Mouse (Mus musculus) myocyte (in vitro differentiated cells): ENCODE measurements around the gene Osbpl3. TPM values are rescaled to one million over a fixed set of nuclear protein-coding genes. Genes with fewer than 3 reads are reported as not detected.

ENCODE experiments used
- H3K27me3 ChIP-seq: one replicate; pipeline ENCODE4 v1.6.1; 2011; ENCODE audit not compliant: control insufficient read depth, insufficient read depth, insufficient read length
- H3K36me3 ChIP-seq: one replicate; pipeline ENCODE4 v1.6.1; 2011; ENCODE audit not compliant: control insufficient read depth, insufficient read depth
- H3K4me2 ChIP-seq: one replicate; pipeline ENCODE4 v1.6.1; 2011; ENCODE audit warnings: low read depth, control low read depth
- H3K4me3 ChIP-seq: one replicate; pipeline ENCODE4 v1.5.1; 2011; ENCODE audit warnings: mild to moderate bottlenecking, control low read depth, moderate library complexity
- H3K79me2 ChIP-seq: one replicate; pipeline ENCODE4 v1.6.1; 2011; ENCODE audit not compliant: control insufficient read depth, insufficient read depth
- H3ac ChIP-seq: one replicate; pipeline ENCODE4 v1.6.1; 2011; ENCODE audit not compliant: control insufficient read depth, insufficient read length
- CEBPB ChIP-seq: IDR thresholded peaks from 2 replicates; pipeline ENCODE4 v1.6.1; 2011; ENCODE audit warnings: mild to moderate bottlenecking, moderate library complexity; ENCODE audit not compliant: poor library complexity, insufficient read depth, severe bottlenecking
- E2F4 ChIP-seq: IDR thresholded peaks from one replicate; pipeline ENCODE4 v1.6.1; 2011; ENCODE audit warnings: mild to moderate bottlenecking, control low read depth, moderate library complexity; ENCODE audit not compliant: insufficient read depth
- MAX ChIP-seq: IDR thresholded peaks from one replicate; pipeline ENCODE4 v1.6.1; 2011; ENCODE audit warnings: low read depth, mild to moderate bottlenecking, control low read depth
- MYOD1 ChIP-seq, 3 experiments: IDR thresholded peaks; one replicate each; pipeline ENCODE4 v1.6.1; 2011; ENCODE audit warnings: control low read depth in 2 of 3, low read depth in 2 of 3, mild to moderate bottlenecking in 2 of 3, moderate library complexity in 1 of 3; ENCODE audit not compliant: insufficient read length in 2 of 3, control insufficient read depth in 1 of 3
- MYOG ChIP-seq, 3 experiments: IDR thresholded peaks; one replicate each; pipeline ENCODE4 v1.6.1; 2011; ENCODE audit warnings: control low read depth in 2 of 3, low read depth in 2 of 3, mild to moderate bottlenecking in 2 of 3; ENCODE audit not compliant: insufficient read length in 2 of 3, control insufficient read depth in 1 of 3, insufficient read depth in 1 of 3
- POLR2A ChIP-seq: IDR thresholded peaks from one replicate; pipeline ENCODE4 v1.6.1; 2011; ENCODE audit warnings: low read depth, mild to moderate bottlenecking, control low read depth, moderate library complexity; ENCODE audit not compliant: insufficient read length
- POLR2AphosphoS2 ChIP-seq: IDR thresholded peaks from one replicate; pipeline ENCODE4 v1.6.1; 2011; ENCODE audit warnings: low read depth, control low read depth; ENCODE audit not compliant: insufficient read length
- REST ChIP-seq: IDR thresholded peaks from one replicate; pipeline ENCODE4 v1.6.1; 2011; ENCODE audit warnings: mild to moderate bottlenecking, control low read depth, moderate library complexity; ENCODE audit not compliant: insufficient read depth, insufficient read length
- SRF ChIP-seq: IDR thresholded peaks from one replicate; pipeline ENCODE4 v1.6.1; 2011; ENCODE audit warnings: low read depth; ENCODE audit not compliant: control insufficient read depth, insufficient read length
- TCF12 ChIP-seq: IDR thresholded peaks from one replicate; pipeline ENCODE4 v1.6.1; 2011; ENCODE audit warnings: mild to moderate bottlenecking, control low read depth; ENCODE audit not compliant: poor library complexity, insufficient read depth, severe bottlenecking
- TCF3 ChIP-seq: IDR thresholded peaks from one replicate; pipeline ENCODE4 v1.6.1; 2011; ENCODE audit warnings: low read depth, control low read depth; ENCODE audit not compliant: insufficient read length
- USF1 ChIP-seq: IDR thresholded peaks from one replicate; pipeline ENCODE4 v1.6.1; 2011; ENCODE audit warnings: low read depth, mild to moderate bottlenecking, control low read depth, moderate library complexity
- polyA plus RNA-seq: library from polyadenylated mRNA; unstranded; fragments of >200 nt; fragmentation: generic; extraction: Trizol; gene quantifications from one replicate; pipeline ENCODE4 v1.2.1, GENCODE M21; 2012; ENCODE audit warnings: missing spikeins

The Osbpl3 gene
- polyA plus RNA-seq, 1 experiment: 8.9 TPM

DNA sequence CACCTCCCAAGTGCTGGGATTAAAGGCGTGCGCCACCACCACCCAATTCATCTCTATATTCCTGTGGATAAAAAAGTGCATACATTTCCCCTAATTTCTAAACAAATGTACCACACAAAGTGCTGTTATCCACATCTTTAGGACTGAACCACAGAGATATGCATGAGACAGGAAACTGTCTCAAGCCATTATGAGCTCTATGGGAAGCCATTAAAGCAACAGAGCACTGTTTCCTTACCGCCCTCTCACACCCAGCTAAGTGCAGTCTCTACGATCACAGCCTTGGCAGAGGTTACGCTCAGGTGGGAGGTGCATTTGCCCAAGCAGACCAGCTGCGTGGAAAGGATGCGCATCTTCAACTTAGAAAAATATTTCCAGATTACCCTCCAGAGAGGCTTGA is 26.7 kb downstream of the Osbpl3 start:
- Histone ChIP-seq H3K4me3 (no peak overlapping the region), H3K79me2 (no peaks in the 10 kb centered on the region), H3K4me2 (no peak overlapping the region), H3K36me3 (no peaks in the 10 kb centered on the region), H3ac (no peak overlapping the region), H3K27me3 (no peaks in the 10 kb centered on the region)
- TF ChIP-seq POLR2A (no peak), CEBPB (no peak), POLR2AphosphoS2 (no peak), SRF (no peak), TCF12 (no peak), TCF3 (no peak), USF1 (no peak), MYOD1 (IDR thresholded peaks at IDR 0.05; ENCODE audit: control insufficient read depth in 1 of 3, insufficient read length in 2 of 3, low read depth in 2 of 3) (no peak), E2F4 (no peak)

DNA sequence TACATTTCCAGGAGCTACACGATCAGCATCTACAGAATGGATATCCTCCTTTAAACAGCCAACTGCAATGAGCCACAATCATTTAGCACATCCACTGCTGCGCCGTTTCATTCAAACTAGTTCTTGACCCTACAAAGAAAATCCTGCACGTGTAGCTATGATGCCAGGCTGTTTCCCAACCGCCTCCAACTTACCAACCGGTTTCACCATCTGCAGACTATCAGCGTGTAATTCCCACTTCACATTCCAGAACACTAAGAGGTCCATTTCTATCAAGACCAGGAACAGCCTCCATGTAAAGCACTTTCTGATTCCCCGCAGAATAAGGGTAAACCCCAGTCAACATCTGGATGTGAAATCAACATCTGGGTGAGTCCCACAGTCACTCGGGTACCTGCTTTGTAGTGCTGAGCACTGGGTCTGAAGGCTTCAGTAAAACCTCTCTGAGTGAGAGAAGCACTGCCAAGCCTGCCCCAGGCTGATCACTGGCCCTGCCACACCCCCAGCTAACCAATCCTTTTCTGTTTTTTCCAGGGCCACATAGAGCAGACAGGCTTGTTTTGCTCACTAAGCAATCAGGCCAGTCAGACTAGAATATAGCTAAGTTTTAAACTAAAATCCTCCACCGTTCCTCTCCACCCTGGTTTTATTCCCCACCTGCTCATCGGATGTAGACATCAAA is 28.8 kb downstream of the Osbpl3 start:
- Histone ChIP-seq H3K4me3 (no peak overlapping the region), H3K27me3 (no peaks in the 10 kb centered on the region)
- no peak for TF ChIP-seq MAX
- TF ChIP-seq POLR2A: no peak
- no peak for TF ChIP-seq E2F4
- TF ChIP-seq TCF3: no peak
- no peak for TF ChIP-seq CEBPB
- no peak for TF ChIP-seq SRF
- TF ChIP-seq REST: no peak
- TF ChIP-seq MYOG (IDR thresholded peaks at IDR 0.05; ENCODE audit: control insufficient read depth in 1 of 3, insufficient read depth in 1 of 3, insufficient read length in 2 of 3, low read depth in 2 of 3): no peak
- TF ChIP-seq TCF12: no peak
- TF ChIP-seq USF1: no peak
- no peak for TF ChIP-seq POLR2AphosphoS2
- no peak for TF ChIP-seq MYOD1 (IDR thresholded peaks at IDR 0.05; ENCODE audit: control insufficient read depth in 1 of 3, insufficient read length in 2 of 3, low read depth in 2 of 3)

DNA sequence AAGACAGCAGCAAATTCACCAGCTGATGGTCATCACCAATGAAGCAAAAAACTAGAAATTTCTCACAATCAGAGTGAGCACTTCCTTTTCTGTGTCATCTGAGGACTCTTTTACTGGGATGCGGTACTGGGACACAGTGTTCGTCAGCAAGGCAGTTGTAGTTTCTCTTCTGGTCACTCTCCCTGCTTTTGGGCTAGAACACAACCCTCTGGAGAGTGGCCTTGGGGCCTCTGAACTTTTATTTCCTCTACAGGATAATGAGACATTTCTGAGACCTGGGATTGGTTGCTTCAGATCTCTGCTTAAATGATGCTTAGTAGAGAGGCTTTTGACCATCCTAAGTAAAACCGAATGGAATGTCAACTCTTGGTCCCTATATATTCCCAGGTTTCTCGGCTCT is 29.4 kb downstream of the Osbpl3 start:
- no peak for TF ChIP-seq POLR2A
- no peak for TF ChIP-seq MYOG (IDR thresholded peaks at IDR 0.05; ENCODE audit: control insufficient read depth in 1 of 3, insufficient read depth in 1 of 3, insufficient read length in 2 of 3, low read depth in 2 of 3)
- TF ChIP-seq TCF12: no peak
- TF ChIP-seq TCF3: no peak
- no peak for TF ChIP-seq E2F4
- TF ChIP-seq MAX: no peak
- TF ChIP-seq USF1: no peak
- TF ChIP-seq CEBPB: no peak
- TF ChIP-seq MYOD1 (IDR thresholded peaks at IDR 0.05; ENCODE audit: control insufficient read depth in 1 of 3, insufficient read length in 2 of 3, low read depth in 2 of 3): no peak
- no peak for TF ChIP-seq REST
- TF ChIP-seq POLR2AphosphoS2: no peak
- TF ChIP-seq SRF: no peak
- no peak overlapping the region for H3K4me2 ChIP-seq
- H3ac ChIP-seq: no peak overlapping the region
- H3K79me2 ChIP-seq: no peaks in the 10 kb centered on the region
- no peaks in the 10 kb centered on the region for H3K36me3 ChIP-seq
- no peaks in the 10 kb centered on the region for H3K27me3 ChIP-seq
- H3K4me3 ChIP-seq: no peak overlapping the region

More for the DNA sequence above, 28.8 kb downstream of the Osbpl3 start:
- Histone ChIP-seq H3K4me2 (no peak overlapping the region), H3K36me3 (no peaks in the 10 kb centered on the region), H3ac (no peak overlapping the region), H3K79me2 (no peaks in the 10 kb centered on the region)

DNA sequence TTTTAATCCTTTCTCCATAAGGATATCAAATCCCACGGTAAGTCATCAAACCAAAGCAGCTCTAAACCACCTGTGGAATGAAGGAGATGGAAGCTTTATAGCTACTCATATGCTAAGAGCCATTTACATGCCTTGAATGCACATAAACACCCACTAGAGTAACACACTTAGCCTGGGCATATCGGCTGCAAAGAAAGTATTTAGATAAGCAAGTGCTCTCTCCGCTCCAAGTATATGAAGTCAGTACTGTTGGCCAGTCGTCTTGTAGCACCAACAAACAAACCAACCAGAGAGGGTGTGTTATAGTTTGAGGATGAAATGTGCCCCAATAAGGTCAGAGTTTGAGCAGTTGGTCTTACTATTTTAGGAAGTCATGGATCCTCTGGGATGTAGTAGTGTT is 31.7 kb downstream of the Osbpl3 start:
- Histone ChIP-seq H3K4me3 (no peak overlapping the region), H3K4me2 (no peak overlapping the region), H3K27me3 (no peaks in the 10 kb centered on the region), H3K36me3 (peaks cover under 1% of the 10 kb centered on the region), H3ac (no peak overlapping the region), H3K79me2 (no peaks in the 10 kb centered on the region)
- TF ChIP-seq SRF: no peak
- no peak for TF ChIP-seq CEBPB
- TF ChIP-seq POLR2AphosphoS2: no peak
- no peak for TF ChIP-seq MAX
- TF ChIP-seq USF1: no peak
- no peak for TF ChIP-seq POLR2A
- no peak for TF ChIP-seq E2F4
- no peak for TF ChIP-seq MYOD1 (IDR thresholded peaks at IDR 0.05; ENCODE audit: control insufficient read depth in 1 of 3, insufficient read length in 2 of 3, low read depth in 2 of 3)
- no peak for TF ChIP-seq TCF3

DNA sequence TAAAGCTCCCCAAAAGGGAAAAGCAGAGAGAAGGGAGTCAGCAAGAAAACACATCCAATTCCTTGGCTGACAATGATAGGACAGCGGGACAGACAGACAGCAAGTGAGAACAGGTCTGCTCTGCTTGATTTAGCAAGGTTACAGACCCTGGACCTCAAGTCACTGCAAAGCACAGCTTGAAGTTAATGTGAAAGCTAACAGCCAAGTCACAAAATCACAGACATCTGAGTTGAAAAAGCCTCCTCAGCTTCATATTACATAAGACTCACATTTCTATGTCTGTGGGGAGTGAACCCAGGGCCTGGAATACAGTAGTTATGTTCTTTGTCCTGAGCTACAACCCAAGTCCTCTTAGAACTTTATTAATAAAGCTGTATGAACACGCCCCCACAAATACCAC is 35.6 kb downstream of the Osbpl3 start:
- no peaks in the 10 kb centered on the region for H3K79me2 ChIP-seq
- no peak overlapping the region for H3ac ChIP-seq
- H3K4me2 ChIP-seq: no peak overlapping the region
- peaks cover 4% of the 10 kb centered on the region for H3K36me3 ChIP-seq
- no peak for TF ChIP-seq USF1
- no peak for TF ChIP-seq MAX
- no peak for TF ChIP-seq TCF3
- no peak for TF ChIP-seq REST
- no peak for TF ChIP-seq TCF12
- no peak for TF ChIP-seq POLR2A
- TF ChIP-seq MYOD1 (IDR thresholded peaks at IDR 0.05; ENCODE audit: control insufficient read depth in 1 of 3, insufficient read length in 2 of 3, low read depth in 2 of 3): no peak
- TF ChIP-seq E2F4: no peak
- no peak overlapping the region for H3K4me3 ChIP-seq
- no peaks in the 10 kb centered on the region for H3K27me3 ChIP-seq
